Mouse (Mus musculus) brain, adult 2 months (tissue): ENCODE data around the gene Glrx2.

Experiments used
- DNase-seq: peaks from one replicate; pipeline ENCODE4 v3.0.0; 2011; ENCODE audit warnings: low read depth, low spot score

Gene Glrx2

DNA sequence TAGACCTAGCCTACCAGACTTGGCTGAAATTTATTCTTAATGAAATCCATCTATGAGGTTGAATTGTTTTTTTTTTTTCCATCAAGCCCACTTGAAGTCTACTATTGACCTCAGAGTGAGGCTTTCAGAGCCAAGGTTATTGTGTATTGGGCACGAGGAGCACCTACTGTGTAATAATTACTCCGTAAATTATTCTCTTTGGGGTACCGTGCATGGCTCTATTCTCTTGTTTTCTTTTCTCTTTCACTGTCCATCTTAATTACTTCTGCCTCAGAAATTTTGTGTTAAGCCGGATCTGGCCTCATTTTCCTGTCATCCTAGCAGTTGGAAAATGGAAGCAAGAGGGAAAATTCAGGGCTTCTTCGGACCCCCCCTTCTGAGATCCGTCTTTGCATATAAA lies 26.0 kb downstream of the Glrx2 start:
- DNase-seq, result no peak

DNA sequence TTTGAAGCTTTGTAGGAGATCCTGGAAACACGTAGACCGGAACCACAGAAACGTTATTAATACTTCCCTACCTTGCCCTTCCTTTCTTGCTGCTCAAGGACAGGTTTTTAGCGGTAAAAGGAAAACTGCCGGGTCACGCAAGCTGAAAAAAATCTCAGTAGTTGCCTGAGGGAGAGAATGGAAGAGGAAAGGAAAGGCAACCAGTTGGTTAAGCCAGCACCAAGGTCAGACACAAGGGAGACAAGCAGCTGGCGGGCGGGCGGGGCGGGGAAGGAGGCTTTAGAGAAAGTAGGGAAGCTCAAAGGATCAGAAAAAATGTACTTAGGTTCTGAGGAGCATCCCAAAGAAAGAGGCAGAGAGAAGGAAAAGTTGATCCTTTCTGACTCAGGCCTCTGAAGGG lies 29.7 kb downstream of the Glrx2 start:
- DNase-seq, result no peak

DNA sequence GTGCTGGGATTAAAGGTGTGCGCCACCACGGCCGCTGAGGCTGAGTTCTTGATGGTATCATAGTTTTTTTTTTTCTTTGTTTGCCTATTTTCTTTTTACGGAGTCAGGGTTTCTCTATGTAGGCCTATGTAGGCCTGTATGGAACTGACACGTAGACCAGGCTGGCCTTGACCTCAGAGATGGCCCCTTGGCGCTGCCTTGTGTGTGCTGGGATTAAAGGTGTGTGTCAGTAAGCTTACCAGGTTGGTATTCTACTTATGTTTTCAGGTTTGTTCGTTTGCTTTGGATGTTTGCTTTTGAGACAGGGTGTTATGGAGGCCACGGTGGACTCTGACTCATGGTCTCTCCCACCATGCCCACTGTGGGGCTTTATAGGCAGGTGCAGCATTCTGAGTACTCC lies 46.0 kb downstream of the Glrx2 start:
- no peak for DNase-seq

DNA sequence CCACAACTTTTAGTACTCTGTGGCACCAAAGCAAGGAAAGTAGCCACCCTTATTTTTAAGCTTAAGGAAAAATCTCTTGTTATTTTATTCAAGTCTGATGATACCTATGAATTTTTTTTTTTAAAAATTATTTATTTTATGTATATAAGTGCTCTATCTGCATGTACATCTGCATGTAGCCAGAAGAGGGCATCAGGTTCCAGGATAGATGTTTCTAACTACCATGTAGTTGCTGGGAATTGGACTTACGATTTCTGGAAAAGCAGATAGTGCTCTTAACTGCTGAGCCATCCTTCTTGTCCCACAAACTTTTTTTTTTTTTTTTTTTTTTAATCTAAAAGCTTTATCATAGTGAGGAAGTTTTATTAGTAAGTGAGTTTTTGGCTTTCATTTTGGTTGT lies 48.3 kb downstream of the Glrx2 start:
- DNase-seq, result peak; percentile 53

DNA sequence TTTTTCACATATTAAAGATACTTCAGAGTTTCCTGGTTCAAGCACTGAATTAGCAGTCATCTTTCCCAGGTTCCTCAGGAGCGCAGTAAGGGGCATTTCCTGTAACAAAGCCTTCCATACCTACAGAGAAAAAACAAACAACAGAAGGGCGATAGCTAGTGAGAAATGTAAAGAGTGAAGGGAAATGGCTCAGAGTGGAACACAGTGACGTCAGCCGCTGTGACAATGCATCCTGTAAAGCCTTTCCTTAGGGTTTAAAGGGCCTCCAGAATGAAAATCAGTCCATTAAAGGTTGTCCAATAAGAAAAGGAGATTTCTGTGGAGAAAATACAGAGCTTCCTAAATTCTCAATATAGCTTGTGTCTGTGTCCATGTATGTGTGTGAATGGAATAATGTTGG lies 49.7 kb downstream of the Glrx2 start:
- no peak for DNase-seq

DNA sequence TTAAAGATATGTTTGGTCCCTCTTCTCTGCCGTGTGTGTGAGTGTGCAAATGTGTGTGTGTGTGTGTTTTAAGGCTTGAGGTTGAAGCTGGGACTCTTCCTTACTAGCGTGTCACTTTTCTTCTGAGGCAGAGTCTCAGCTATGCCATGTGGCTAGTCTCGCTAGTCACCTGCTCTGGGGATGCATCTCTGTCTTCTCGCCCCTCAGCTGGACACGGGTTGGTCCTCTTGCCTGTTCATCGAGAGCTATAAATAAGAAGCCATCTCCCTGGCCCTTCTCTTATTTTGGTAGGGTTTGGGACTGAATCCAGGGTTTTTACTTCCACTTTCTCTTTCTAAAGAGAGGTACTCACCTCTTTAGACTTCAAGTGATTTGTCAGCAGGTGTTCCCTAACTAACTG lies 50.1 kb downstream of the Glrx2 start:
- no peak for DNase-seq

DNA sequence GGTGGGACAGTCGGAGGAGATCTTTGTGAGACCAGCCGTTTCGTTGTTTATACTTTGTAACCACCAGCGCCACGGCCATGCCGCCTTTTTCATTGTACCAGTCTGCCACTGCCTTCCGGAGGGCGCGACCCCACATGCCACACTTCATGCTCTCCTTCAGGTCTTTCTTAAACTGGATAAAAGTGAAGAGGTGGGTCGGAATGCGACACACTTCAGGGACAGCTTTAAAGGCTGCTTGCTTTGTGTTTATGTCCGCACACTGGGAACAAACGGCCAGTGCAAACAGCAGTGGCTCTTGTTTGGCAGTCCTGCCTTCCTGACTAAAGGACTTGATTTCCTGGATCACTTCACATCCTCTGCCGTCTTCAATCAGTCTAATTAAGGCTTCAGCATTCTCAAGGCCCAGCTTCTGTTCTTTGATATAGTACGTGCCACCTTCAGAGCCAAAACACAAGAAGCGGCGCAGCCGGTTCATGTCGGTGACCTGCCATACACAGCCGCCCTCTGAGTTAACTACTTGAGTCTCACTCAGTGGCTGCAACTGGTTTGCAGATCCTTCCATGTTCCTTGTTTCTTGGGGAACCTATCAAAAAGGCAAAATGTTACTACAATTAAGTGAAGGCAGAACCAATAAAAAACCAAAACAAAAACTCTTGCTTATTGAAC lies 54.4 kb downstream of the Glrx2 start:
- DNase-seq, result no peak

DNA sequence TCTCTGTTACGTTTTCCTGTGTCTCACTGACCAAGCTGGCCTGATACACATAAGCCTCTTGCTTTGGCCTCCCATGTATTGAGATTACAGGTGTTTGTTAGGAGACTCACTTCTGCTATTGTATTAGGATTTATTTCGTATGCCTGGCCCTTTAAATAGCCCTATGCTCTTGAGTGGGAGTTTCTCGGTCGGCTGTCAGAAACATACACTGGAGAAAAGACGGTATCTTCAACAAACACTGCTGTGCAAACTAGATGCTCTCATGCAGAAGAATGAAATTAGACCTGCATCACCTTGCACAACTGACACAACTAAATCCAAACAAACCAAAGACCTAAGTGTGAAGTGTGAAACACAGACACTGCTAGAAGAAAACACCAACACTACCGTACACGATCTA lies 56.9 kb downstream of the Glrx2 start:
- DNase-seq, result no peak

DNA sequence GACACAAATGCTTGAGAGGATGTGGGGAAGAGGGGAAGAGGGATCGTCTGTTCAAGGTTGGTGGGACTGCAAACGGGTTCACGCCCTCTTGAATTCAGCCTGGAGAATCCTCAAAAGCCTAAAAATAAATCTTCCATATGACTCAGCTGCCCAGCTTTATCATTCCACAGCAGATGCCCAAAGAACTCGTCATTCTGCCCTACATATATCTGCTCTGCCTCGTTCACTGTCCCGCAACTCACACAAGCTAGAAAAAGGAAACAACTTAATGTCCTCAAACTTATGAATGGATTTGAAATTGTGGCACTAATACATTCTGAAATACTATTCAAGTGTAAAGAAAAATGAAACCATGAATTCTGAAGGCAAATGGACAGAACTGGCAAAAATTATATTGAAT lies 57.8 kb downstream of the Glrx2 start:
- peak; percentile 73 for DNase-seq

DNA sequence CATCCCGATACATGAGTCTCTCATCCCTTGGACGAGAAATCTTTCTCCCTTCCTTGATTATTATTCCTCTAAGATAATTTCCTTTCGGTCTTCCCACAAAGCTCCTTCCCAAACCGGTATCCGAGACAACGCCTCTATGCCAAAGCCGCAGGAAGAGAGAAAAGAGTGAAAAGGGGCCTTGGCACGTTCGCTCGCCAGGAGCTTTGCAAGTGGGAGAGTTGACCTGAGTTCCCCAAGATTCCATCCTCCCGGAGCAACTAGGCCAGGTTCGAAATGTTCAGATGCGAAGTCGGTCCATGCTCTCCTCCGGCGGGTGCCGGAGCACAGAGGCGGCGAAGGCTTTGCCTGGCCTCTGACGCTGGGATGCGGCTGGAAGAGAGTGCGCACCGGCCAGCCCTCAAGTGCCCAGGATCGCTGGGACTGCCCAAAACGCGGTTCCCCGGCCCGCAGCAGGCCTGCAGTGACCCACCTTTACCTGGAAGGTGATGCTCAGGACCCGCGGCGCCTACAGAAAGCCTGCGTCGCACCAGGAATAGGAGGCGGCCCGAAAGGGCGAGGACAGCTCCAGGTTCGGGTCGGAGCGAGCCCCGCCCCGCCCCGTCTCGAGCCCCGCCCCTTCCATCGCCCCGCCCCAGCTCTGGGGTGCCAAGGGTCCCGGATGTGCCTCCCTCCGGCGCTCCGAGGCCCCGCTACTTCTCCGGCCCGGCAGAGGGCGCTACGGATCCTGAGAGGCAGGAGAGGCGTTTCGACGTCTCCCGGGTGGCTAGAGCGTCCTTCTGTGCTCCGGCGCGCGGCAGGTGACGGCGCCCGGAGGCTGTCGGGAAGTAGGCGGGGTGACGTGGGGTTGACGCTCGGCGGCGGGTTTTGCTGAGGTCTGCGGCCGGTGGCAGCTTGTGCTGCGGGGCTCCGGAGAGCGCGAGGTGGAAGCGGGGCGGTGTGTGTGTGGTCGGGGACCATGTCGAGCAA lies 60.6 kb downstream of the Glrx2 start, which contains the start of the genes Trove2 and Uchl5:
TSS of gene Trove2 (minus strand) at position 623 of the 966 bp plus-strand sequence.
TSS of gene Uchl5 (plus strand) at position 827 of the 966 bp plus-strand sequence.
- peak; percentile 99 for DNase-seq

DNA sequence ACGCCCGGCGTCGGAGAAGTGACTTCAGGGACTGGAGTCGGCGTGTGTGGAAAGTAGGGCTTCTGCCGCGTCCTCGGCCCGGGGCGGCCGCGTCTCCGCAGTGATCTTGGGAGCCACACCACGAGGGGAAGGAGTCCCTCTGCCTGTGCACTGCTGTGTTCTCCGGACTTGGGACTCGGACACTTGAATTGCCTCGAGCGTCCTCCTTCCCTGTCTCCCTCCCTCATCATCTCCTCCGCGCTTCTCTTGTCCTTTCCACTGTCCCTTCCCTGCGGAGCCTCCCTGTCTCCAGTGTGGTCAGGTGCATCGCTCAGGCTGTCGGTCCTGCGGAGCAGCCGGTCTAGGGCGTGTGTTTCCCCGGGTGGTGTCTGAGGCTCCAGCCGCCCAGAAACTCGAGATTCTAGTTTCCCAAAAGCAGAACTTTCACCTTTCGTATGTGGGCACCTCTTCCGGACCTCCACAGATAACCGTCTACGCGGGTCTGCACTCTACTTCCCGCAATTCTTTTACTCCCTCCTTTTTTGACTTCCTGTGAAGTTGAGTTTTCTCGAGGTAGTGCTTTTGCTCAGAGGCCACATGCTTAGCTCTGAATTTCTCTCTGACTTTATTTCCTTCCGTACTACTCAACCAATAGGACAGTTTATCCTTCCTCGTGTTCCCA lies 61.5 kb downstream of the Glrx2 start:
- peak; percentile 27 for DNase-seq

DNA sequence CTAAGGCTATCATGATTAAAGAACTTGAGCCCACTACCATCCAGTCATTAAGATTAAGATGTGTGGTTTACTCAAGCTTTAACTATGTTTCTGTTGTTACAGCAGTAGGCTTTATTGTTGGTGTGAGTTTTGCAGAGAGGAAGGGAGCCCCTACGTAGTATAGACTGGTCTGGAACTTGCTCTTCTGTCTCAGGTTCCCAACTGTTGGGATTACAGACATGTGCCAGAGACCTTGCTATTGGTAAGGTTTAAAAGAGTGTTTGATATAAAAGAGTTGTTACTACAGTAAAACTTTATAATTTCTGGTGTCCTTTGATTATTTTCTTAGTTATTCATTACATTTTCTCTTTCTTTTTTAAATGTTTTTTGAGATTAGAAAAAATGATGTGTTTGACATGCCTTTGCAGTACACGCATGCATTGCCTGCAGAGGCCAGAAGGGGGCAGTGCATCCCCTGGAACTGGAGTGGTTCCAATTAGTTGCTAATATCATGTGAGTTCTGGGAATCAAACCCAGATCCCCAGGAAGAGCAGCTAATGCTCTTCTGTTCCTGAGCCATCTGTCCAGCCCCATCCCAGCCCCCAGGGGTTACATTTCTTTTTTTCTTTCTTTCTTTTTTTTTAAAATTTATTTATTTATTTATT lies 72.6 kb downstream of the Glrx2 start:
- peak; percentile 32 for DNase-seq
